Mouse (Mus musculus) erythroblast, embryonic 14.5 days (primary cell): Measurements from ENCODE around the gene Actb. TPM values are rescaled to one million over a fixed set of nuclear protein-coding genes. Genes with fewer than 3 reads are reported as not detected.
A peak's percentile ranks its signal among the peaks of the same experiment; 100 is the strongest.

Source experiments
- H3K27me3 ChIP-seq: 2 replicates; pipeline ENCODE4 v1.6.1; 2012; ENCODE audit warnings: inconsistent platforms; ENCODE audit not compliant: control insufficient read depth
- H3K36me3 ChIP-seq: 2 replicates; pipeline ENCODE4 v1.6.1; 2012; ENCODE audit warnings: mild to moderate bottlenecking, inconsistent platforms; ENCODE audit not compliant: control insufficient read depth
- H3K4me1 ChIP-seq: 2 replicates; pipeline ENCODE4 v1.6.1; 2012; ENCODE audit warnings: inconsistent platforms; ENCODE audit not compliant: control insufficient read depth
- H3K4me3 ChIP-seq: replicated peaks from 2 replicates; pipeline ENCODE3; 2012; ENCODE audit warnings: moderate library complexity, mild to moderate bottlenecking, inconsistent platforms
- H3K9me3 ChIP-seq: 2 replicates; pipeline ENCODE4 v1.6.1; 2012; ENCODE audit warnings: low read length, inconsistent platforms, mixed read lengths; ENCODE audit not compliant: control insufficient read depth
- GATA1 ChIP-seq: IDR thresholded peaks from 2 replicates; pipeline ENCODE4 v1.6.1; 2012; ENCODE audit warnings: low read length, inconsistent platforms, mixed read lengths
- TAL1 ChIP-seq: IDR thresholded peaks from 3 replicates; pipeline ENCODE4 v1.6.1; 2012; ENCODE audit warnings: low read length, inconsistent platforms, mixed read lengths
- polyA plus RNA-seq: library from polyadenylated mRNA; stranded (reverse); fragments of >175 nt; gene quantifications from 2 replicates; pipeline ENCODE4 v1.2.3, GENCODE M21; 2012

The Actb gene
- polyA plus RNA-seq, 1 experiment: 326 TPM

- Histone ChIP-seq H3K9me3 (peaks cover 3% of the 10 kb centered on the region; the same call in 1 of the 2 replicates), H3K27me3 (no peaks in the 10 kb centered on the region), H3K4me3 (no peak overlapping the region), H3K36me3 (peaks cover 2% of the 10 kb centered on the region; the same call in 1 of the 2 replicates), H3K4me1 (peaks cover 59% of the 10 kb centered on the region)
- TF ChIP-seq GATA1: no peak
Measured at GRCm38 (mm10) chr5:142915231-142915630, 8.7 kb upstream of the Actb start.

- Histone ChIP-seq H3K27me3 (no peaks in the 10 kb centered on the region), H3K9me3 (peaks cover 3% of the 10 kb centered on the region; the same call in 1 of the 2 replicates), H3K4me3 (no peak overlapping the region), H3K4me1 (peaks cover 69% of the 10 kb centered on the region), H3K36me3 (peaks cover 2% of the 10 kb centered on the region; the same call in 1 of the 2 replicates)
- no peak for TF ChIP-seq TAL1
- peak; percentile 69 for TF ChIP-seq GATA1
Measured at GRCm38 (mm10) chr5:142912739-142913138, 6.2 kb upstream of the Actb start.

- TF ChIP-seq GATA1: no peak
- no peak for TF ChIP-seq TAL1
- Histone ChIP-seq H3K36me3 (peaks cover under 1% of the 10 kb centered on the region; the same call in 1 of the 2 replicates), H3K4me1 (peaks cover 71% of the 10 kb centered on the region), H3K27me3 (no peaks in the 10 kb centered on the region), H3K4me3 (no peak overlapping the region), H3K9me3 (peaks cover 1% of the 10 kb centered on the region; the same call in 1 of the 2 replicates)
Measured at GRCm38 (mm10) chr5:142912320-142912719, 5.8 kb upstream of the Actb start.

DNA sequence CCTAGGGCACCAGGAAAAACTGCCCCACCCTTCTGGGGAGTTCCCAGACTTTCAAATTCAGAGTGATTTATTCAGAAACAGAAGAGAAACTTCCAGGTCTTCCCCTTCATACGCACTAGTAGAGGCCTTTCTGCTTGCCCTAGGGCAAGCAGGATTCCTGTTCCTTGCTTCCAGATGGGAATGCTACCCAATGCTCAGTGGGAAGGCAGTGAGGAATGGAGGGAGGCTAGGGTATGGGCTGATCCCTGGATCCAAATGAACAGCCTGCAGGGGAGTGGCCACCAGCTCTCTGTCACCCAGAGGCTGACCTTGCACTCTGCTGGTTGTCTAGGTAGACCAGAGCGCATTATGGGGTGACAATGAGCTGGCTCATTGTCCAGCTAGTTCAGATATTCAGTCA is 5.1 kb upstream of the Actb start:
- Histone ChIP-seq H3K4me3 (no peak overlapping the region), H3K36me3 (no peaks in the 10 kb centered on the region), H3K27me3 (no peaks in the 10 kb centered on the region), H3K4me1 (peaks cover 73% of the 10 kb centered on the region), H3K9me3 (no peaks in the 10 kb centered on the region)
- TF ChIP-seq TAL1 (no peak), GATA1 (no peak)

GRCm38 (mm10) chr5:142909576-142910278 is 3.2 kb upstream of the Actb start:
- H3K9me3 ChIP-seq: no peaks in the 10 kb centered on the region; the same call in 1 of the 2 replicates
- no peaks in the 10 kb centered on the region; the same call in 1 of the 2 replicates for H3K27me3 ChIP-seq
- no peak for TF ChIP-seq GATA1
- no peak for TF ChIP-seq TAL1
- peaks cover 71% of the 10 kb centered on the region for H3K4me1 ChIP-seq
- peaks cover 10% of the 10 kb centered on the region for H3K36me3 ChIP-seq
- no peak overlapping the region for H3K4me3 ChIP-seq

DNA sequence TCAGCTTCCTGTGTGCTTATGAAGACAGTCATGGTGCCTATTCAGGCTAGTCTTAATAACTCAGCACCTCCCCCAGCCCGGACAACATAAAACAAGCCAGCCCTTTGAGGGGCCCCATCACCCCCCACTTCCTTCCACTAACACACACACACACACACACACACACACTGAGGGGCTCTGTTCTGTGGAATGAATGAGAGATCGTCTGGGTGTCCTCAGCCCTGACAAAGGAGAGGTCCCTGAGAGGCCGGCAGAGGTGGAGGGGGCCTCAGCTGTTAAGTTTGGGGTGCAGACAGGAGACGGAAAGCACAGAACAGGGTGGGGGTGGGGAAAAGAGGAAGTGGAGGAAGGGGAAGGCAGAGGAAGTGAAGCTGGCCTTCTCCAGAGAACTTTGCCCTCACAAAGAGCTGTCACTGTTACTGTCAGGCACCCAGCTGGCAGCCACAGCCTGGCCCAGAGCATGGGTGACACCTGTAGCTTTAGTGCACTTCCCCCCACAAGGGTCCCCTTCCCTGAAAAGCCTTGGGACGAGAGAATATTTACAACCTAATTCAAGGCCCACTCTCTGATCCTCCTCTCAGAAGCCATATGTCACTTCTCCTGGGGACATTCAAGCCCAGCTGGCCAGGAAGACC is 2.5 kb upstream of the Actb start:
- Histone ChIP-seq H3K4me1 (peaks cover 77% of the 10 kb centered on the region), H3K36me3 (peaks cover 17% of the 10 kb centered on the region), H3K27me3 (no peaks in the 10 kb centered on the region; the same call in 1 of the 2 replicates), H3K9me3 (no peaks in the 10 kb centered on the region; the same call in 1 of the 2 replicates), H3K4me3 (no peak overlapping the region)
- TF ChIP-seq GATA1: no peak
- TF ChIP-seq TAL1: no peak

GRCm38 (mm10) chr5:142907803-142908559 is 1.4 kb upstream of the Actb start:
- H3K36me3 ChIP-seq: peaks cover 28% of the 10 kb centered on the region
- H3K9me3 ChIP-seq: no peaks in the 10 kb centered on the region; the same call in 1 of the 2 replicates
- peaks cover 76% of the 10 kb centered on the region for H3K4me1 ChIP-seq
- TF ChIP-seq TAL1: no peak
- TF ChIP-seq GATA1: no peak
- H3K27me3 ChIP-seq: no peaks in the 10 kb centered on the region; the same call in 1 of the 2 replicates
- H3K4me3 ChIP-seq: peak overlapping the region; percentile 21

GRCm38 (mm10) chr5:142907048-142907802 is 671 bp upstream of the Actb start:
- no peaks in the 10 kb centered on the region; the same call in 1 of the 2 replicates for H3K27me3 ChIP-seq
- peaks cover 76% of the 10 kb centered on the region for H3K4me1 ChIP-seq
- peak overlapping the region; percentile 74 for H3K4me3 ChIP-seq
- TF ChIP-seq GATA1: no peak
- no peak for TF ChIP-seq TAL1
- peaks cover 36% of the 10 kb centered on the region for H3K36me3 ChIP-seq
- no peaks in the 10 kb centered on the region; the same call in 1 of the 2 replicates for H3K9me3 ChIP-seq
